Mouse (Mus musculus): ENCODE results near the gene Hspa14.
A peak's percentile ranks its signal among the peaks of the same experiment; 100 is the strongest.

Gene Hspa14

DNA sequence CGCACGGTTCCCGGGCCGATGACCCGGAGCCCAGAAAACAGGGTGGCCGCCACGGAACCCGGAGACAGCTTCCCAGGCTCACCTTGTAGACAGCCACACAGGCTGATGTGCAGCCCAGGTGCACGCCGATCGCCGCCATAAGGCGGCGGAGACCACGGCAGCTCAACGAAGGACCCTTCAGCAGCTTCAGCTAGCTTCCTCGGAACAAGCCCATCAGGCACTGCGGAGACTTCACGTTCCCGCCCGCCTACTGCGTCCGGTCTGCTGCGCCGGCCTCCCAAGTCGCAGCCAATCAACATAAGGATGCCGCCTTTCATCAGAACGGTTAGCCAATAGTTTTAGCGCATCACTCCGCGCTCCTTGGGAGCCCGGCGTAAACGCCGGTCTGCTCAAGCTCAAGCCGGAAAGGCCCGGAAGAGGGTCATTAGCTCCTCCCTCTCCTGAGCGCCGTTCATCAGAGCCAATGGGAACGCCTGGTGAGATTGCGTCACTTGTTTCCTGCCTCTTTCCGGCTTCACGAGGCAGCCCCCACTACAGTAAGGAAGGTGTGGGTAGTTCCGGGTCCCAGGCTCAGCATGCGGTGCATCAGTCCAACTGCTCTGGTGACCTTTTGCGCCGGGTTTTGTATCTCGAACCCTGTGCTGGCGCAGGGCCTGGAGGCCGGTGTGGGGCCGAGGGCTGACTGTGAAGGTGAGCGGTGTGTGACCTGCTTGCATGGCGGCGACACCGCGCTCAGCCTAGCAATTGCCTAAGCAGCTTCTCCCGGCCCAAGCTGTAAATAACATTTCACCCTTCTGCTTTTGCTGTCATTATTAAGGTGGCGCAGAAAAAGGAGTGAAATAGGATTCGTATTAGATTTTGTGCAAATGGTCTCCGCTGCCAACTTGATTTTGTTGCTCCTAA lies at the start of gene Hspa14, which contains the start of the genes Gm45902 and Cdnf:
TSS of gene Hspa14 (minus strand) at position 263 of the 903 bp plus-strand sequence.
TSS of gene Gm45902 (minus strand) at position 239 of the 903 bp plus-strand sequence.
TSS of gene Cdnf (plus strand) at position 479 of the 903 bp plus-strand sequence.
- DNase-seq (ENCODE audit: low read depth, low spot score) = peak; percentile 99

DNA sequence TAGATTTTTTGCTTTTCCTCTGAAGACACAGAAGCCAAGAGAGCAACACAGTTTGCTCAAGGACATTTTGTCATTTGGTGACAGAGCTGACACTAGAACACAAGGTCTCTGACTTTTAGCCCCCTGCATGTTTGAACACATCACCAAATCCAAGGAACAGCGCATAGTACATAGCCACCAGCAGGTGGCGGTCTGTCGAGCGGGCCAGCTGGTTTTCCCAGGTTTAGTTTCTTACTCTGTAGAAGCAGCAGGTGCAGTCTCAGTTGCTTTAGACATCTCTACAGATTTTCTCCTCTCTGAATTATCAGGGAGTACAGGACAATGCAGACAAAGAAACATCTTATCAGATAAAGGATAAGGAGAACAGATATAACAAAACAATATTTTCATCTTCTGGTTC lies 34.0 kb upstream of the Hspa14 start:
- DNase-seq (ENCODE audit: low read depth, low spot score) = peak; percentile 82

DNA sequence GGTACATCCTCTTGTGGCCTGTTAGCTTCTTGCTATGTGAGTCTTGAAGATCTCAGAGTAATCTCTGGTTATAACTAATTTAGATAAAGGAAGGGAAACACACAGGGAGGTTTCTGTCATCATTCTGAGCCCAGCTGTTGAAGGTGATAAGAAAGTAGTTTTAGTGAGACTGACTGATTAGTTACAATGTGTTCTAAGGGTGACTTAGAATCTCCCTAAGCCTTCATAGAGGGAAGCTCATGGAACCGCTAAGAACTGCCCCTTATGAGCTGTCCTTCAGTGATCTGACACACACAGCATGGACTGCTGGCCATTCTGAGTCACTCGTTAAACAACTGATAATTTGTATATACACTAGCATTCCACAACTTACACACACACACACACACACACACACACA lies 33.4 kb upstream of the Hspa14 start:
- no peak for DNase-seq (ENCODE audit: low read depth, low spot score)

DNA sequence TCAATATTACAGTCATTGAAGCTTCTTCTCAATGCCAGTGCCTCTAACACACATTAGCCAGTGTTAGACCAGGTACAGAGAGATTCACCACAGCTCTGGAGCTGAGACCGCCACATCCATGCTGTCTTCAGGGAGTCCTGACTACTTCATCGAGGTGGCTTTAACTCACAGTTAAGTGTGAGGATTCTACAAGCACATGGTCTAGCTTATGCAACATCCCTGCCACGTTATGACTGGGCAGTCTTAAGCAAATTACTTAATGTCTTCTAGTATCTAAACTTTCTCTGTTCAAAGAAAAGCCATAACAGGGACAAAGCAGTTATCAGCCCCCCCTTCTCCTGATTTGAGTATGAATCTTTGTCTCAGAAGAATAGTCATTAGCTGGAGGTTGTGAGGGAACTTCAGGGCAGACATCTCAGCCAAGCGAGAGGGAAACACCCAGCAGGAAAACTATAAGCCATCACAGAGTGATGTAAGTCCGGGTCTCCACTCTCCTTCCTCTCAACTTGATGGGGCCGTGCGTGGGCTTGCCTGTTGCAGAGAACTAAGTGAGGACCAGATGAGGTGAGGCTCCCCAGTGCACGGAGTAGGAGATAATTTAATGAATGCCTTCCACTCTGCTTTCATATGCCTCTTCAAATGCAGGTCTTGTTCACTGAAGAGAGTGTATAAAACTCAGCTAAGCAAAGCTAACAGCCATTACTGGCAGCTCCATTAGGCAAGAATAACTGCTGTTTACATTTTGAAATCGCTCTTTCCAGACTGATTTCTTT lies 28.9 kb upstream of the Hspa14 start:
- DNase-seq (ENCODE audit: low read depth, low spot score) = no peak

DNA sequence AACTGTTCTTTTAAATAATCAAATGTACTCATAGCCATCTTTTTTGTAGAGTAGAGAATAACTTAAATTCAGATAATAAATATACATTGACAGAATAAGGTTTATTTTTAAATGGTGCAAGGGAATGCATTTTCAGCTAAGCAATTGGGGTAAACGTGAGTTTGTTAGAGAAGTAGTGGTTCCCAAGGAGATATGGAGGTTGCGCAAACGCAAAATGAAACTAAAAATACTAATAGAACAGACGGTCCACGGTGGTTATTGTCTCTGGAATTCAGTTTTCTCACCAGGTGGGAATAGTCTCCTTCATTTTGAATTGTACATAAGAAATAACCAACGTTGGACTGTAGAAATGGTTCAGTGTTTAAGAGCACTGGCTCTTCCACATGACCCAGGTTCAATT lies 13.7 kb upstream of the Hspa14 start:
- DNase-seq (ENCODE audit: low read depth, low spot score) = no peak

DNA sequence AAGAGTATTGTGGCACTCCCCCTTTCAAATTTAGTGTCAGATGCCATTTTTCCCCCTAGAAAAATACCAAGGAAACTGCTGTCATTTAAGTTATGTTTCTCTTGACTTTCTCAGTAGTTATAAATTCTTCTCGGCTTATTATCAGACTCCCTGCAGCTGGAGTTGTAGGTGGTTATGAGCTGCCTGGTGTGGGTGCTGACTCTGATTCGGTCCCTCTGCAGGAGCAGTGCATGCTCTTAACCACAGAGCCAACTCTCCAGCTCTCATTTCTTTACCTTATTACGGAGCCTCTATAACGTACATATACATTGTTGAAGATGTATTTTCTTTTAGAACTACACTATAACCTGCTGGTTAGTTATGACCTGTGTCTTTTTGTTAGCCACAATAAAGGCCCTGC lies 9.9 kb upstream of the Hspa14 start:
- no peak for DNase-seq (ENCODE audit: low read depth, low spot score)

DNA sequence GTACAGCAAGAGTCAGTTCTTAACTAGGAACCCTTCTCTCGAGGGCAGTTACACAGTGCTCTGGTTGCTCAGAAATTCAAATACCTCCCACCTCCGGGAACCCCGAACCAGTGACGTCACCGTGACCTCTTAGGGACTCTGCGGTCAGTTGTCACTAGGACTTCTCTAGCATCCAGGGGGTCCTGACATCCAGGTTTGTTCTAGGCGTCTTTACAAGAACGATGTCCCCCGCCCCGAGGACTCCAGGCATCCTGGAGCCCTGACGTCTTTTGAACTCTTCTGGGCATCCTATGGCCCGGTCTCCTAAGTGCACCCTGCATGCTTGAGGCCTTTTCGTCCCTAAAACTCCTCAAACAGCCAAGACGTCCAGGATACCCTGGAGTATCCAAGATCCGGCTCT lies 538 bp downstream of the Hspa14 start:
- DNase-seq (ENCODE audit: low read depth, low spot score) = peak; percentile 43

DNA sequence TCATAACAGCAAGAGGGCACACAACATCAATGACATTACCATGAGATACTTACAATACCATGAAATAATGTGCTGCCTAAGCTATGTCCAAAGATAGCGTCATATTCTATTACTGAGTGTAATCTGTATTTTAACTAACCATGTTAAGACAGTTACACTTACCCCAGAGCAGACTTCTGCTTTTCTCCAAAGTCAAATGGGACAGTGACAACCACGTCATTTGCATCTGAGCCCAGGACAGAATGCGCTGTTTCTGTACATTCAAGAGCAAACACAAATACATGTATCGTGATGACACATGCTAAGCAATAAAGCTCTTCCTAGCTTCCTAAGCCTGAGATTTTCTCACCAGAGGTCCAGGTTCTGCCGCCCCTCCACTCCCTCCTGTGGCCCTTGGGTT lies 11.7 kb downstream of the Hspa14 start:
- no peak for DNase-seq (ENCODE audit: low read depth, low spot score)

DNA sequence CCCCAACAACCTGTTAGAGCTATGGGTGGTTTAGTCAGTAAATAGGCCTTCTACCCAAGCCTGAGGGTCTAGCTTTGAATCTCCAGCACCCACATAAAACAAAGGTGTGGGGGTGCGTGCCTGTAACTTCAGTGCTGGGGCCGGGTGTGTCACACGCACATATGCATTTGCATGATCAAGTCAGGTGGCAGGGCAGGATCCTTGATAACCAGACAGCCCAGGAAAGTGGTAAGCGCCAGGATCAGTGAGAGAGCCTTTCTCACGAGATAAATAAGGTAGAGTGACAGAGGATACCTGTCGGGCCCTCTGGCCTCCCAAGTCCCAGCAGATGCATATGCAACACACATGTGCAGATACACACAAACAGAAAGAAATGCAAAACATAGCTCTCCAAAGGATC lies 13.1 kb downstream of the Hspa14 start:
- DNase-seq (ENCODE audit: low read depth, low spot score) = no peak

DNA sequence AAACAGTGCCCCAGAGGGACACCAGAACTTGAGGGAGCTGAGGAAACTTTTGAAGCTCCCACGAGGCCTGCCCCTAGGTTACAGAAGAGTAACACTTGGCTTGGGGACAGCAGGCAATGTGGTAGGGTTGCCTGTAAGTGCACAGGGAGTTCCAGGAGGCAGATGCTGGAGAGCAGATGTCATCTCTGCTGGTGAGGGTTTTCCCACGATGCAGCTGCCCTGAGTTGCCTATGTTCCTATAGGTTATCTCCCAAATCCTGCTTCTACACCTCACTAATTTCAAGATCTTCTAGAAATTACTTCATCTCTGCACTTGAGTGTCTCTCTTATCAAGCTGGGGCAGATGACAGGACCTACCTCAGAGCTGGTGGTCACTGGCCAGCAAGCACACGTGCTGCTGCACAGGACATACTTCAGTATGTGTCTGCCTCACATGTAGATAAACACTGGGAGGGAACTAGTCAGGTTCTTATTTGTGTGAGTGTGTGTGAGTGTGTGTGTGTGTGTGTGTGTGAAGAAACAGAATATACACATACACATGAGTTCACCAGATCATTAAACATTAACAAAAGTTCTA lies 18.7 kb downstream of the Hspa14 start:
- no peak for DNase-seq (ENCODE audit: low read depth, low spot score)

DNA sequence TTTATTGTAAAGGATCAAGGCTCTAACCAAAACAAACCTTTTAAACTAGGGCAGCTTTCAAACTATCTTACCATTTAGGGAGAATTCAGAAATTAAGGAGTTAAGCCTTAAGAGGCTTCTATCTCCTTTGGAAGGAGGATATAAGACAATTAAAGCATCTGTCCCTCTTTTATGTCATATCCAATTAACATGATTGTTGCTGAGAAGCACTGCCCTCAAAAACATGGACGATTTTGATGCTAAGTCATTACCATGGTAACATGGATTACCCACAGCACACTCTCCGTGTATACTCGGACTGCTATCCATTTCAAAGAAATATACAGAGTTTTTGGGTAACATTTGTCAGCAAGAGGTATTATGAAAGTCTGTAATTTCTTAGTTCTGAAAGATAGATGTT lies 22.8 kb downstream of the Hspa14 start:
- DNase-seq (ENCODE audit: low read depth, low spot score) = no peak

DNA sequence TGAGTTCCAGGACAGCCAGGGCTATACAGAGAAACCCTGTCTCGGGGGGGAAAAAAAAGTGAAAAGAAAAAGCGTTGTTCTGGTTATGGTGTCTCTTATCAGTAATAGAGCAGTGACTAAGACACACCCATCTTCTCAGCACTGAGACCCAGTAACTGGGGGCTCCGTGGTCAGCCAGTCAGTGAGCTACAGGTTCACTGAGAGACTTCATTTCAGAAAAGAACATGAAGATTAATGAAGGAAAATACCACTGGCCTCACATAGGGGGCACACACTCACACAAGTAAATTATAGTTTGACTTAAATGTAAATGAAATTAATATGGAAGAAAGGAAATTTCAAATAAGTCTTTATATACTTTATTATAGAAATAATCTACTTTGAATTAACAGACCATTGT lies 32.4 kb downstream of the Hspa14 start:
- DNase-seq (ENCODE audit: low read depth, low spot score) = no peak

DNA sequence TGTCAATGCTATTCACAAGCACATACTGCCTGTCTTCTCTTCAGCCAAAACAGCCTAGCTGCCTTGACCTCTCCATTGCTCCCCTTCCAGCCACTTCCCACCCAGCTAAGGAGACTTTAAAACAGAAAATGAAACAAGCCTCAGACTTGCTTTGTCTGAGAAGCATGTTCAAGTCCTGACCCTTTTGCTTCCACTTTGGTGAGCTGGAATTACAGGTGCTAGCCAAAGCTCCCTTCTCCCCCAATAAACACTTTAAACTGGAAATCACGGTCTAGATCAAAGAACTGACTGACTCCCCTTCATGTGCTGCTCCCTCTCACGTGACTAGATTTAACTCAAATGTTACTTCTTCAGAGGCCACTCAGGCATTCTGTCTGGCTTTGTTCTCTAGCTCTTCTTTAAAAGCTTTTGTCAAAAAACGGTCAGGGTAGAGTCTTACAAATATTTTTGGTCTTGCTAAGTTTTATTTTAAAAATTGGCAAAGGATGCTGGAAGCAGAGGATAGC lies 36.8 kb downstream of the Hspa14 start:
- no peak for DNase-seq (ENCODE audit: low read depth, low spot score)

DNA sequence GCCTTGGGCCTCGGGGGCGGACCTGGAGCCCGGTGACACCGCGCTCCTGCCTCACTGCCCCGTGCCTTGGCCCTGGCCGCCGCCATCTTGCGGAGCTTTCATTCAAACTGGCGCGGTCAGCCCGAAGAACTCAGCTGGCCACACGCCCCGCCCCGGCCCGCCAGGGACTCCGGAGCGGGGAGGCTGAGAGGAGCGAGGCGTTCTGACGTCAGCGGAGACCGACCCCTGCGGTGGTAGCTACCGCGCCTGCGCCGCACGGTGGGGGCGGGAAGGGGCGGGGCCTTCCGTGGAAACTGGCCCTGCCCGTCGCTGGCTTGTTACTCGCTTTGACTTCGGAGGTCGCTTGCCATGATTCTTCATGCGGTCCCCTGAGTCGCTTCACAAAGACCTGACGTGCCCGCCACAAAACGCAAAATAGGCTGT lies 37.7 kb downstream of the Hspa14 start, which contains the start of gene Suv39h2:
TSS of gene Suv39h2 (minus strand) at position 171 of the 423 bp plus-strand sequence.
- peak; percentile 97 for DNase-seq (ENCODE audit: low read depth, low spot score)

DNA sequence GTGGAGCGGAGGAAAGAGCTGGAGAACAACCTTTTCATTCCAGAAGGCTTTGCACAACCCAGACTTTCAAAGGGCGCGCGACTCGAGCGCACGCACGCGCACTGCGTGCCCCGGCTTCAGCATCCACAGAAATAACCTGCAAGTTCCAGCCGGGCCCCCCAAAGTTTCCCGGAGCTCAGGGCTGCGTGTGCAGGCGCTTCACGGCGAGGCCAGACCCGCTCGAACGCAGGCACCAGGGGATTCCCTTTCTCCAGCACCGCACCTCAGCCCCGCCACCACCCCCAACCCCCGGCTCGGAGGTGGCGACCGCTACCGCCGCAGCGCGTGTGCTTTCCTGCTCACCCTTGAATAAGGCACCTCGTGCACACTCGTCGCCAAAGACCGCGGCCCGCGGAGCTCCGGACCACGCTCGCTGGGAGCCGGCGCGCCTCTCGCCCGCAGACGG lies 38.2 kb downstream of the Hspa14 start:
- DNase-seq (ENCODE audit: low read depth, low spot score) = peak; percentile 88

DNA sequence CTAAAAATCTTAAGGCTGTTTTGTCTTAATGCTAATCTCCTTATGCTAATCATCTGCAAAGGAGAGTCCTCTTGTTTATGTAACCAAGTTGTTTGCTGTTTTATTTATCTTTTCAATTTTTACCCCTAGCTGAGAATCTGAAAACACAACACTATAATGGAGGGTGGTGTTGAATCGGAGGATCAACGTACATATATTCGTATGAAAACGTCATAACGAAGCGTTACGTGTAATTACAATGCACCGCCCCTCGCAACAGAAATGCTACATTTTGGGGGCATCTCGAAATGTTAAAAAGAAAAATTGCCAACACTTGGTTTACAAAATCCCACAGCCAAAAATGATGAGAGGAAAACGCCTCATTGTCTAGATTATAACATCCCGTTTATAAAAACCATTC lies 38.7 kb downstream of the Hspa14 start:
- no peak for DNase-seq (ENCODE audit: low read depth, low spot score)

DNA sequence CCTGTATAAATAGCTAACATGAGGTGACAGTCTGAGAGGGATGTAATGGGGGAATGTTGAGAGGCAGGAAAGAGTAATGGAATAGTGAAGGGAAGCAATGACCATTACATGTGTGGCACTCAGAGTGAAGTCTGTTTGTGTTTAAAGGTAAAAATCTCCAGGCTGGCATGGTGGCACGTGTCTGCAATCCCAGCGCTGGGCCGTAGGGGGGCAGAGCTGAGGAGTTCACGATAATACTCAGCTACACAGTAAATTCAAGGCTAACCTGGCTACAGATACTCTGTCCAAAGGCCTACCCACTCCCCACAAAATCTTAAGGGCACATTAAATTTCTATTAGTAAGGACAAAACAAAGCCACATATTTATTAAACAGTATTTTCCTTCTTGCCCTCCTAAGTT lies 56.0 kb downstream of the Hspa14 start:
- peak; percentile 40 for DNase-seq (ENCODE audit: low read depth, low spot score)

DNA sequence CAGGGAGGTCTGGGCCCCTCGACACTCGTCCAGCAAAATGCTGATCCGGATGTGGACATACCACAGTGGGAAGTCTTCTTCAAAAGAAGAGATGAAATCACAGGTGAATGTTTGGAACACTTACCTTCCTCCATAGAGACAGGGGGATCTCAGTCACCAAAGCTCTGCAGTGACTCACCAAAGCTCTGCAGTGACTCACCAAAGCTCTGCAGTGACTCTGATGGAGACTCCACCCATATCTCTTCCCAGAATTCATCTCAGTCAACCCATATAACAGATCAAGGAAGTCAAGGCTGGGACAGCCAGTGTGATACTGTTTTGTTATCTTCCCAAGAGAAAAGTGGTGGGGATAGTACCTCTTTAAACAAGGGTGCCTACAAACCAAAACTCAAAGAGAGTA lies 59.5 kb downstream of the Hspa14 start:
- no peak for DNase-seq (ENCODE audit: low read depth, low spot score)

DNA sequence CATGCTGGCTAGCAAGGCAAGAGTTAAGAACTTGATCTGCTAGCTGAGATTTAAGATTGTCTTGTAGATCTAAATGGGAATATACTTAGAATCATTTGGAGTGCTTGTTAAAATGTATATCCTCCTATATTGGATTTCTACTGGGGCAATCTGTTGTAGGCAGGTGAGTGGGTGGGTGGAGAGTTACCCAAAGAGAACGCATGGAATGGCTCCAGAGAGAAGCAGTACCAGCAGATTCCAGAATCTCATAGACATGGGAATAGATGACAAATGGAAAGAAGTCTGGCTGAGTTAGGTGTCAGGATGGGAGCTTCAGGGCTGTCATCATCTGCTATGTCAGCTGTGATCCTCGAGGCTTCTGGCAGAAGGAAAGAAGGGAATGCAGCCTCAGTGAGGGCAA lies 63.2 kb downstream of the Hspa14 start:
- DNase-seq (ENCODE audit: low read depth, low spot score) = no peak

DNA sequence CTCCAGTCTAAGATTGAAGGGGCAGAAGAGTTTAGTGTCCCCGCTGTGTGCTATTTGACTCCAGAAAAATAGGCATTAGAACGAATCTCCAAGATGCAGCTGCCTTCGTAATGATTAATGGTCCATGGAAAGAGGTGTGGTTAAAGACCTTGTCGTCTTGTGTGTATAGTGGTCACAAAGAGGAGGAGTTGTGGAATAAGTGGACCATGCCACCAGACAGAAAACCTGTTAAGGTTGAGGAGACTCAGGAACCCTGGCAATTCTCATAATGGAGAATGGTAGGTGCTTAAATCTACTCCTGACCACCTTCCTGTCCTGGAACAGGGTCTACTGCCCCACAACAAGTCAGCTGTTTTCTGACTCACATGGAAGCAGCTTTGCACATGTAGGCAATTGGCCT lies 66.6 kb downstream of the Hspa14 start:
- no peak for DNase-seq (ENCODE audit: low read depth, low spot score)

DNA sequence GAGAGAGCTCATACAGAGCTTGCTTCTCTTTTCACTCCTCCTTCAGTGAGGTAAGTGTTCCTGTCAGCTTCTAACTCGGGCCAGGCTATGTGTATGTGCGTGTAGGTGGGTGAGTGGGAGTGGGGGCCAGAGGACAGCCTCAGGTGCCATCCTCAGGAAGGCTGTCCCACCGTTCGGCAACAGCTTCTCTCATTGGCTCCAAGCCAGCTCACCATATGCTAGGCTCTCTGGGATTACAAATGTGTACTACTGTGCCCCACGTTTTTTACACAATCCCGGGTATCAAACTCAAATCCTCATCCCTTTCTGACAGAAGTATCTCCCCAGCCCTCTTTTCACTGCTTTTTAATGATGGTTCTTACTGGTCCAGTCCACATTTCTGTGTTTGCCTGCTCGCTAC lies 68.4 kb downstream of the Hspa14 start:
- no peak for DNase-seq (ENCODE audit: low read depth, low spot score)
